8 mouse cellular contexts compared by ENCODE assay signal in genomic region chr3:38886061-38886821, GRCm38 (mm10). TPM values are rescaled to one million over a fixed set of nuclear protein-coding genes. Genes with fewer than 3 reads are reported as not detected.
A peak's percentile ranks its signal among the peaks of the same experiment; 100 is the strongest.
DNase-seq lines count a peak whose midpoint lies in the region; ATAC-seq and TF ChIP-seq lines count a peak whose summit lies in the region.

No protein-coding gene starts in this region.

- H3K27ac ChIP-seq in hindbrain, embryonic 15.5 days (replicated peaks) = peak overlapping the region; percentile 94
- H3K27ac ChIP-seq in liver, embryonic 14.5 days = no peak overlapping the region

- H3K4me3 ChIP-seq in megakaryocyte, embryonic 14.5 days (replicated peaks) = peak overlapping the region; percentile 93
- peak overlapping the region; percentile 61 for H3K4me3 ChIP-seq in hindbrain, embryonic 15.5 days
- H3K4me3 ChIP-seq in liver, embryonic 14.5 days (ENCODE audit: insufficient read depth in 1 of 2, low read depth in 2 of 2, low read length in 2 of 2) = peak overlapping the region; percentile 56 to 59

- H3K4me2 ChIP-seq in hindbrain, embryonic 15.5 days = peak overlapping the region; percentile 88
- peak overlapping the region; percentile 68 for H3K4me2 ChIP-seq in liver, embryonic 14.5 days (ENCODE audit: low read depth)

- peaks cover 59% of the 10 kb centered on the region for H3K27me3 ChIP-seq in megakaryocyte, embryonic 14.5 days (replicated peaks)
- no peaks in the 10 kb centered on the region for H3K27me3 ChIP-seq in hindbrain, embryonic 15.5 days
- peaks cover 36% of the 10 kb centered on the region for H3K27me3 ChIP-seq in liver, embryonic 14.5 days (ENCODE audit: control insufficient read depth, insufficient read depth, low read length)

- TF ChIP-seq EP300 in liver, embryonic 14.5 days (IDR thresholded peaks at IDR 0.05; ENCODE audit: low read depth) = no peak

- peaks cover 29% of the 10 kb centered on the region for H3K9me3 ChIP-seq in megakaryocyte, embryonic 14.5 days
- no peaks in the 10 kb centered on the region for H3K9me3 ChIP-seq in hindbrain, embryonic 15.5 days
- H3K9me3 ChIP-seq in liver, embryonic 14.5 days (ENCODE audit: control insufficient read depth, low read length) = no peaks in the 10 kb centered on the region

- peaks cover 37% of the 10 kb centered on the region for H3K4me1 ChIP-seq in megakaryocyte, embryonic 14.5 days
- H3K4me1 ChIP-seq in hindbrain, embryonic 15.5 days (replicated peaks) = peaks cover 37% of the 10 kb centered on the region
- H3K4me1 ChIP-seq in liver, embryonic 14.5 days (replicated peaks; ENCODE audit: control insufficient read depth in 2 of 2, insufficient read depth in 2 of 2, low read length in 1 of 2) = no peaks in the 10 kb centered on the region

- H3K36me3 ChIP-seq in megakaryocyte, embryonic 14.5 days (replicated peaks; ENCODE audit: low read length) = no peaks in the 10 kb centered on the region
- H3K36me3 ChIP-seq in hindbrain, embryonic 15.5 days = peaks cover 5% of the 10 kb centered on the region; the same call in 1 of the 2 replicates
- no peaks in the 10 kb centered on the region for H3K36me3 ChIP-seq in liver, embryonic 14.5 days (replicated peaks; ENCODE audit: control insufficient read depth, insufficient read depth, low read depth)

- ATAC-seq in megakaryocyte, adult 5-6 weeks (ENCODE audit: poor library complexity, severe bottlenecking) = no peak
- ATAC-seq in hindbrain, embryonic 15.5 days (ENCODE audit: low FRiP score, low read depth) = peak; percentile 21
- no peak for ATAC-seq in liver, embryonic 14.5 days (ENCODE audit: insufficient read depth)

- peak; percentile 28 for DNase-seq in brain, adult 2 months (ENCODE audit: low read depth, low spot score)
- DNase-seq in frontal cortex, postnatal 25 days (ENCODE audit: low spot score in 2 of 2) = peak; percentile 23 to 37
- DNase-seq in liver, embryonic 14.5 days (ENCODE audit: low read depth in 3 of 3, low spot score in 3 of 3) = no peak
- peak; percentile 80 for DNase-seq in retina, postnatal 1 day
- DNase-seq in Muller cell, postnatal 12 days (ENCODE audit: inconsistent ontology term) = no peak

- under 1% methylated on average over 60 of the region's 60 CpGs for WGBS in hindbrain, embryonic 15.5 days
- under 1% methylated on average over 59 of the region's 60 CpGs for WGBS in liver, embryonic 14.5 days (ENCODE audit: insufficient replicate concordance)

- H3K9ac ChIP-seq in hindbrain, embryonic 15.5 days = peak overlapping the region; percentile 86
- H3K9ac ChIP-seq in liver, embryonic 14.5 days (replicated peaks) = no peak overlapping the region

- TF ChIP-seq CTCF in liver, embryonic 14.5 days (IDR thresholded peaks at IDR 0.05; ENCODE audit: low read depth) = no peak

RNA-seq across cellular contexts. Expression of gene Fat4, which starts 0.5 kb away (rescaled TPM):
- 0.26 TPM in 1 of 2 replicates, not detected in the other for polyA plus RNA-seq in megakaryocyte, embryonic 14.5 days (2012; ENCODE audit: insufficient read depth, low replicate concordance)
- total RNA-seq in megakaryocyte, adult 5-6 weeks (2015) = 0.11 TPM in 1 of 2 replicates, not detected in the other
- 0.04 and 0.08 TPM in 2 replicates for total RNA-seq in megakaryocyte, adult 5-6 weeks (2017)
- polyA plus RNA-seq in hindbrain, embryonic 15.5 days (2015; fragmentation: Nextera tagmentation; extraction: Ambion mirVana) = 9.0 and 9.2 TPM in 2 replicates
- polyA plus RNA-seq in liver, embryonic 14.5 days (2012; rRNA removed) = 0.19 and 0.25 TPM in 2 replicates
- polyA plus RNA-seq in liver, embryonic 14.5 days (2014; fragmentation: Nextera tagmentation; extraction: Ambion mirVana) = 0.24 and 0.30 TPM in 2 replicates

Comparison
In these comparisons a context has a peak if more than half of its experiments do, and no peak if none do; other contexts are left out.
1. DNase-seq: peak in brain, adult 2 months (single experiment), frontal cortex, postnatal 25 days (2 of 2) and retina, postnatal 1 day (single experiment); none in liver, embryonic 14.5 days (0 of 3) and Muller cell, postnatal 12 days (single experiment).
2. Peak in every context shown above with its lines, with median percentiles within 50 percentile points of each other: H3K4me3 ChIP-seq.